8 mouse cellular contexts compared by ENCODE assay signal in genomic region chr13:43094365-43094764, GRCm38 (mm10).
DNase-seq lines count a peak whose midpoint lies in the region; ATAC-seq and TF ChIP-seq lines count a peak whose summit lies in the region.

No protein-coding gene starts in this region.

- peak; percentile 64 for TF ChIP-seq CTCF in gastrocnemius, adult 2 months (IDR thresholded peaks at IDR 0.05)
- TF ChIP-seq CTCF in embryonic fibroblast, embryonic 13.5 days (IDR thresholded peaks at IDR 0.05; ENCODE audit: borderline replicate concordance, insufficient read depth, low read length), result 0 out of 2 replicates have a peak, but pooled peaks have one; percentile 7

- no peak overlapping the region for H3K27ac ChIP-seq in gastrocnemius, adult 2 months
- no peak overlapping the region for H3K27ac ChIP-seq in embryonic fibroblast, embryonic 13.5 days (ENCODE audit: insufficient read depth, low read length)

- no peaks in the 10 kb centered on the region for H3K4me1 ChIP-seq in embryonic fibroblast, embryonic 13.5 days (ENCODE audit: control insufficient read depth, insufficient read depth, low read length)

- no peak for DNase-seq in gastrocnemius, adult 2 months
- no peak for DNase-seq in gastrocnemius, postnatal 14 days
- DNase-seq in urinary bladder, postnatal 14 days (ENCODE audit: low spot score), result peak; percentile 24
- no peak for DNase-seq in urinary bladder, postnatal 4 days (ENCODE audit: low spot score in 2 of 2)
- DNase-seq in kidney, adult 18-20 months, result peak; percentile 39

- ATAC-seq in megakaryocyte, adult 5-6 weeks (ENCODE audit: poor library complexity, severe bottlenecking), result peak; percentile 56
- ATAC-seq in monocyte, adult 5-6 weeks (replicated peaks; ENCODE audit: insufficient number of reproducible peaks, low FRiP score, low TSS enrichment, poor library complexity, severe bottlenecking), result no peak

- intact Hi-C loops in gastrocnemius, adult 2 months (cut with DNase I), result loop anchor here (10.0 kb wide), 1 partner anchor 260 kb away; no protein-coding TSS in a partner anchor
- intact Hi-C loops in gastrocnemius, postnatal 14 days (cut with DNase I; ENCODE audit: low total_unique reads), result loop anchor here (10.0 kb wide), 1 partner anchor 260 kb away; no protein-coding TSS in a partner anchor

- TF ChIP-seq POLR2A in embryonic fibroblast, embryonic 13.5 days (IDR thresholded peaks at IDR 0.05; ENCODE audit: low read depth, low read length), result no peak

- no peak overlapping the region for H3K4me3 ChIP-seq in gastrocnemius, adult 2 months
- no peak overlapping the region for H3K4me3 ChIP-seq in embryonic fibroblast, embryonic 13.5 days (ENCODE audit: insufficient read depth, low read length)

Comparison
In these comparisons a context has a peak if more than half of its experiments do, and no peak if none do; other contexts are left out.
1. DNase-seq: peak in urinary bladder, postnatal 14 days (single experiment) and kidney, adult 18-20 months (single experiment); none in gastrocnemius, adult 2 months (single experiment), gastrocnemius, postnatal 14 days (single experiment) and urinary bladder, postnatal 4 days (0 of 2).